Mouse (Mus musculus): ENCODE measurements at regions not wholly inside any gene's neighbourhood (a gene's known extent, or its start where the extent isn't known, plus 50 kb on each side); places are given as distances from the start of the nearest gene placed in this dataset.
"Not testable (repeated sequence)": the region's sequence is repeated elsewhere in the genome, so short reads cannot be mapped to it uniquely, and the experiment has no call there.

DNA sequence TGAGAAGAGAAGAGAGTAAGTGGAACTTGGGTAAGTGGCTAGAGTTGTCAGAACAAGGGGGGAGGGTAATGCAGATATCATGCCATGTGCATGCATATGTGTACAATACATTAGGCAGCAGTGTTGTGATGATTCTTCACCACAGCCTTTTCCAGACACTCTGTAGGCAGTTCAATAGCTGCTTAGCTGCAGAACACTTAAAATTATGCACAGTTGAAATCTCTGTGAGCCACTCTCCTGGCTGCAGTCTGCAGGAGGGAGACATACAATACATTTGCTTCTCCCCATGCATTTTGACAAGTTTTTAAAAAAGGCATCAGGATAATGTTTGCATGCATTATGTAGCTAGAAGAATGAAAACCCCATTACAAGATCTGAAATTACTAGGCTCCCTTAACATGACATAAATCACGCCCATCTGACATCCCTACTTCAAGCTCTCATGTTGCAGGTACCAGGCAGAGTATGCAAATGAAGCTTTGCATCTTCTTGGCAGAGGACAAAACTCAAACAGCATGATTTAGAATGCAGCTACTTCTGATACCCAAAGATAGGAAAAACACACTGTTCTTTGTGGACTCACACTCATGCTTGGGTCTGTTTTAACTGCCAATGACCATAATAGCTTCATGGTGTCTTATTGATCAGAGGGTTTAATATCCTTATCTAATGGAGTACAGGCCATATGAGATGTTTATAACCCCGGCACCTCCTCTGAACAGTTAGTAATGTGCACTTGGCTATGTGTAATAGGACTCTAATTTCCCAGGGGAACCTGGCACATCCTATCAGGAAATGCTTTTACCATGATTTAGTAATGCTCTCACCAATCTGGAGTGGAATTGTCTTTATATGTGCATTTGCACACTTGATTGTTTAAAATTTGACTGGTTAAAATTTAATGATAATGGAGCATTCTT, 640.9 kb upstream of the Marcks start:
- H3K4me3 ChIP-seq (ENCODE audit: low read length) = no peak overlapping the region
- no peaks in the 10 kb centered on the region for H3K9me3 ChIP-seq (replicated peaks; ENCODE audit: control insufficient read depth, low read length)
- no peak overlapping the region for H3K4me2 ChIP-seq (ENCODE audit: low read depth, low read length)
- WGBS = 78% methylated on average over 2 of the region's 2 CpGs
- no peaks in the 10 kb centered on the region for H3K27me3 ChIP-seq (ENCODE audit: control insufficient read depth, insufficient read depth, low read length)
- no peak for ATAC-seq (replicated peaks; ENCODE audit: extremely low read depth, insufficient read depth, low FRiP score)
- H3K27ac ChIP-seq (ENCODE audit: low read length) = no peak overlapping the region
- no peaks in the 10 kb centered on the region for H3K36me3 ChIP-seq (ENCODE audit: control insufficient read depth, insufficient read depth)
- H3K9ac ChIP-seq (ENCODE audit: low read length) = no peak overlapping the region
- no peaks in the 10 kb centered on the region for H3K4me1 ChIP-seq (ENCODE audit: control insufficient read depth, insufficient read depth, low read length)

DNA sequence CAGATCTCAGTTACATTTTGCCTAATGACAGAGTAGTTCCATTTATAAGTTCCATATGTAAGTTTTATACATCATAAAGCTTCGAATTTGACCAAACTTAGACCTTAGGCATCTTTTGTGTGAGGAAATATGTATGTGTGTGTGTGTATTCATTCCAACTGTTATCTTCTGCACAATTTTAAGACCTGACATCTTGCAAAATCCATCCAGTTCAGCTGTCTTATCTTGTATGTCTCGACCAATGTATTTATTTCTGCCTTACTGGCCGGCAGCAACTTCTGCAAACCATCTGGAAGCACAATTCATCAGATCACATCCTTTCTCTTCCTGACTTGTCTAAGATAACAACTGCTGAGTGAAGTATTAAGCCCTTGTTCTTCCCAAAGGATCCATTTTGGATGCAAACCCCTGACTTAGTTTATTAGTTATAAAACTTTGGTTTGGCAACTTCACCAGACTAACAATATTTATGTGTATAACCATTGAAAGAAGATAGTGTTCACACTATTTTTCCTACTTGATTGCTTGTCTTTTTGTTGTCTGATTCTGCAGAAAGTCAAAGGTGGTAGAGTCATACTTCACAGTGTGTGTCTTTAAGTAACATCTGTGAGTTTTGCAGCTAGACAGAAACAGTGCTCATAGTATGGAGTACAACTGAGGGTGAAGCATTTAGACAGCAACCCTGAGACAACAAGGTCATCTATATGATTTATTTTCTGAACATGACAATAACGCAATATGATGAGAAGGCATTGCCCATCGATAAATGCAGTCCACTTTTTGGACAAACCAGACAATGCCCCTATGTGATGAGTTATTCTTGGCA, 622.0 kb upstream of the Marcks start:
- H3K4me1 ChIP-seq (ENCODE audit: control insufficient read depth, insufficient read depth, low read length) = no peaks in the 10 kb centered on the region
- no peaks in the 10 kb centered on the region for H3K9me3 ChIP-seq (replicated peaks; ENCODE audit: control insufficient read depth, low read length)
- 54% methylated on average over 5 of the region's 5 CpGs for WGBS
- H3K4me2 ChIP-seq (ENCODE audit: low read depth, low read length) = no peak overlapping the region
- H3K36me3 ChIP-seq (ENCODE audit: control insufficient read depth, insufficient read depth) = no peaks in the 10 kb centered on the region
- H3K27ac ChIP-seq (ENCODE audit: low read length) = no peak overlapping the region
- no peaks in the 10 kb centered on the region for H3K27me3 ChIP-seq (ENCODE audit: control insufficient read depth, insufficient read depth, low read length)
- H3K4me3 ChIP-seq (ENCODE audit: low read length) = no peak overlapping the region
- ATAC-seq (replicated peaks; ENCODE audit: extremely low read depth, insufficient read depth, low FRiP score) = no peak
- H3K9ac ChIP-seq (ENCODE audit: low read length) = no peak overlapping the region

DNA sequence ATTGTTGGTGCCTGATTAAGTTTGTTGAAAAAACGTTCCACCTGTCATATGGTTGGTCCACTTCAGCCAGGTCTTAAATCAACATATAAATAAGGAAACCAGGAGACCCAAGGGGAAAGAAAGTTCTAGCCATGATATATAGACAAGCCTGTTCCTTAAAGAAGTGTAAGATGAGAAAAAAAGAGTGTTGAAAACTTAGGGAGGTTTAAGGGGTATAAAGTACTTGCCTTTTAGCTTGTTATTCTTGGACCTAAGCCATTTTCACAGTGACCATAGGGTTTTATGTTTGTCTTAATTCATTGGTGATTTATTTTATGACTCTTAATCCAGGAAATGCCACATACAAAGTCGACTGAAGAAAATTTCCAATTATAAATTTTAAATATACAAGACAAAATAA, 602.9 kb upstream of the Marcks start:
- H3K4me2 ChIP-seq (ENCODE audit: low read depth, low read length) = no peak overlapping the region
- 28% methylated on average over 2 of the region's 2 CpGs for WGBS
- no peaks in the 10 kb centered on the region for H3K36me3 ChIP-seq (ENCODE audit: control insufficient read depth, insufficient read depth)
- H3K9ac ChIP-seq (ENCODE audit: low read length) = no peak overlapping the region
- H3K9me3 ChIP-seq (replicated peaks; ENCODE audit: control insufficient read depth, low read length) = no peaks in the 10 kb centered on the region
- no peak overlapping the region for H3K4me3 ChIP-seq (ENCODE audit: low read length)
- H3K27me3 ChIP-seq (ENCODE audit: control insufficient read depth, insufficient read depth, low read length) = no peaks in the 10 kb centered on the region
- H3K27ac ChIP-seq (ENCODE audit: low read length) = no peak overlapping the region
- no peak for ATAC-seq (replicated peaks; ENCODE audit: extremely low read depth, insufficient read depth, low FRiP score)
- no peaks in the 10 kb centered on the region for H3K4me1 ChIP-seq (ENCODE audit: control insufficient read depth, insufficient read depth, low read length)

DNA sequence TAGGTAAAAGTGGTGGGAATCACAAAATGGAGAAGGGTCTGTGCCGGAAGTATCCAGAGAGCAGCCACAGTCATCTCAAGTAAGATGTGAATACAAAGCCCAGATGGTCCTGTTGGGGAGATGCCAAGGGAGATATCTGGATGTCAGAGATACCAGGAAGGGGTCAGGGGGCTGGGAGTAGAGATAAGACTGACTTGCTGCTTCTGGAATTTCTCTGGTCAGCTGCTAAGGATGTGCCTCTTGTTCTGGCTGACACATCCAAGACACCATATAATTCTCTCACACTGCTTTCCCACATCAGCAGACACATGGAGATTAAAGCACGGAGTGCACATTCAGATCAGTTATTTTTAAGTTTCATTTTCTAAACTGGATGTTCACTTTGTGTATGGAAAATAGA, 600.3 kb upstream of the Marcks start:
- H3K4me2 ChIP-seq (ENCODE audit: low read depth, low read length) = no peak overlapping the region
- H3K4me3 ChIP-seq (ENCODE audit: low read length) = no peak overlapping the region
- H3K36me3 ChIP-seq (ENCODE audit: control insufficient read depth, insufficient read depth) = no peaks in the 10 kb centered on the region
- WGBS = 26% methylated on average over 2 of the region's 2 CpGs
- H3K27ac ChIP-seq (ENCODE audit: low read length) = no peak overlapping the region
- no peaks in the 10 kb centered on the region for H3K9me3 ChIP-seq (replicated peaks; ENCODE audit: control insufficient read depth, low read length)
- no peaks in the 10 kb centered on the region for H3K4me1 ChIP-seq (ENCODE audit: control insufficient read depth, insufficient read depth, low read length)
- peak; percentile 55; the same call in 1 of the 2 replicates for ATAC-seq (replicated peaks; ENCODE audit: extremely low read depth, insufficient read depth, low FRiP score)
- H3K27me3 ChIP-seq (ENCODE audit: control insufficient read depth, insufficient read depth, low read length) = no peaks in the 10 kb centered on the region
- H3K9ac ChIP-seq (ENCODE audit: low read length) = no peak overlapping the region

DNA sequence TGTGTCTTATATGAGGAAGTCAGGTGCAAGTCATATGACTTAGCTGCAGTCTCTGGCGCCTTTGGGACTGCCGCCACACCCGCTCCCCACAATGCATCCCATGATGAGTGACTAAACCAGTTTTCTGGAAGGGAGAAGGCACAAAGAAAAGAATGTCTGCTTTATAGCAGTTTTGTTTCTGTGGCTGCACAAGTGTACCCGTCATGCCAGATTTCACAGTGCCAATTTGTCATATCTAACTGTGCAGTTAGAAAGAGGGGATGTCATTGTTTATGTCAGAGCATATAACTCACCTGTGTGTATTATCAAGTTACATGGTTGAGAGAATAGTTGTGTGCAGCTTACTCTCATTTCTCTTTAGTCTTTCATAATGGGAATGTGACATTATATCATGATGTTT, 586.9 kb upstream of the Marcks start:
- no peaks in the 10 kb centered on the region for H3K27me3 ChIP-seq (ENCODE audit: control insufficient read depth, insufficient read depth, low read length)
- H3K4me2 ChIP-seq (ENCODE audit: low read depth, low read length) = no peak overlapping the region
- ATAC-seq (replicated peaks; ENCODE audit: extremely low read depth, insufficient read depth, low FRiP score) = no peak
- H3K36me3 ChIP-seq (ENCODE audit: control insufficient read depth, insufficient read depth) = no peaks in the 10 kb centered on the region
- H3K9me3 ChIP-seq (replicated peaks; ENCODE audit: control insufficient read depth, low read length) = no peaks in the 10 kb centered on the region
- H3K9ac ChIP-seq (ENCODE audit: low read length) = no peak overlapping the region
- no peak overlapping the region for H3K27ac ChIP-seq (ENCODE audit: low read length)
- WGBS = 72% methylated on average over 4 of the region's 4 CpGs
- H3K4me1 ChIP-seq (ENCODE audit: control insufficient read depth, insufficient read depth, low read length) = no peaks in the 10 kb centered on the region
- no peak overlapping the region for H3K4me3 ChIP-seq (ENCODE audit: low read length)

DNA sequence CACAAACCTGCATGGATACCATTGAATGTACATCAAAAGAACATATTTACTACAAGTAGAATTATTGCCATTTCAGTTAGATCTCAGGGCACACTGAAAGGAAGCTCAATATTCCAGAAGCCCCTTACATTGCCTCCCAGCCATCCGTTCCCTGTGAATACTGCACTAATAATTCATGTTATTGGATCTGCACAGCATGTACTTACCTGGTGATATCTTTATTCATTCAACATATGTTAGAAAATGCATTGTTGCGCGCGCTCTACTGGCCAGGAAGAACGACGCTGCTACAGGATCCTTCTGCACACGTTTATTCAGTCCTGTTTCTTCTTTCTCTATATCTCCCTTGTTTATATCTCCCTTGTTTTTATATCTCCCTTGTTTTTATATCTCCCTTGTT, 586.3 kb upstream of the Marcks start:
- 79% methylated on average over 7 of the region's 7 CpGs for WGBS
- not testable (repeated sequence) for H3K9me3 ChIP-seq (replicated peaks; ENCODE audit: control insufficient read depth, low read length); H3K36me3 ChIP-seq (ENCODE audit: control insufficient read depth, insufficient read depth); H3K4me1 ChIP-seq (ENCODE audit: control insufficient read depth, insufficient read depth, low read length); H3K27ac ChIP-seq (ENCODE audit: low read length); ATAC-seq (replicated peaks; ENCODE audit: extremely low read depth, insufficient read depth, low FRiP score); H3K4me2 ChIP-seq (ENCODE audit: low read depth, low read length); H3K4me3 ChIP-seq (ENCODE audit: low read length); H3K27me3 ChIP-seq (ENCODE audit: control insufficient read depth, insufficient read depth, low read length); H3K9ac ChIP-seq (ENCODE audit: low read length)

DNA sequence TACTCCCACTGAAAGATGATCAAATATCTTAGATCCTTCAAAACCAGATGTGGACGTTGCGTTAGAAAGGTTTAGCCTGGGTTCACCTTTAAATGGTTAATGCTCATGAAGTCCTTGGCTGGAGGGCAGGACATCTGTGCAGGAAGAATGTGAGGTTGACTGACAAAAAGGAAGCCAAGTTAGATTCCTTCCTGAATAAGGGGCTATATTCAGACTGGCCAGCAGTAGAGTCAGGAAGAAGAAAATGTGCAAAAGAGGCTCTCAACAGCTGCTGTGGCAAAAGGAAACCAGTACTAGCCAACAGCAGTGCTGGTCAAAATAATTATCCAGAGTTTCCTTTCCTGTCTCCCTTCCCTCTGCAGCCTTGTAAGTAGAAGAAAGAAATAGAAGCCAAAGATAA, 582.0 kb upstream of the Marcks start:
- Histone ChIP-seq H3K36me3 (ENCODE audit: control insufficient read depth, insufficient read depth) (no peaks in the 10 kb centered on the region), H3K9me3 (replicated peaks; ENCODE audit: control insufficient read depth, low read length) (no peaks in the 10 kb centered on the region), H3K27me3 (ENCODE audit: control insufficient read depth, insufficient read depth, low read length) (no peaks in the 10 kb centered on the region), H3K4me1 (ENCODE audit: control insufficient read depth, insufficient read depth, low read length) (no peaks in the 10 kb centered on the region), H3K27ac (ENCODE audit: low read length) (no peak overlapping the region; the same call in 1 of the 2 replicates), H3K4me2 (ENCODE audit: low read depth, low read length) (no peak overlapping the region), H3K9ac (ENCODE audit: low read length) (no peak overlapping the region), H3K4me3 (ENCODE audit: low read length) (no peak overlapping the region)
- ATAC-seq (replicated peaks; ENCODE audit: extremely low read depth, insufficient read depth, low FRiP score) = no peak
- WGBS = 80% methylated on average over 2 of the region's 2 CpGs

DNA sequence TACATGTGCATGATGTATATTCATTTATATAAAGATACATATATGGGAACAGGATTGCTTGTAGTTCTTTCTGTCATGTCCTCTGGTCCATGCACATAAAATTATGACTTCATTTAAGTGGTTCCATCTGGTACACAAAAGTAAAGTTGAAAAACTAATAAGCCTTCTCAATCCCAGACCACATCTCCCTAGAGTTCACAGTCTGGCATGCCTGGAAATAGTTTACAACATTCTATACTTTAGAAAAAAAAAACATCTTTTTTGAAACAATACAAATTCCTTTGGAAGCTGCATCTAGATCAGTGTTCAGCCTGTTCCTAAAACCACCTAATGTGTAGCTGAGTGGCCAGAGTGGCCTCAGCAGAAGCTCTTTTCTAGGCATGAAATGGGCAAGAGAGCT, 578.2 kb upstream of the Marcks start:
- no peak overlapping the region for H3K4me2 ChIP-seq (ENCODE audit: low read depth, low read length)
- H3K4me1 ChIP-seq (ENCODE audit: control insufficient read depth, insufficient read depth, low read length) = no peaks in the 10 kb centered on the region
- no peaks in the 10 kb centered on the region for H3K27me3 ChIP-seq (ENCODE audit: control insufficient read depth, insufficient read depth, low read length)
- no peaks in the 10 kb centered on the region for H3K9me3 ChIP-seq (replicated peaks; ENCODE audit: control insufficient read depth, low read length)
- H3K36me3 ChIP-seq (ENCODE audit: control insufficient read depth, insufficient read depth) = no peaks in the 10 kb centered on the region
- no peak for ATAC-seq (replicated peaks; ENCODE audit: extremely low read depth, insufficient read depth, low FRiP score)
- no peak overlapping the region for H3K9ac ChIP-seq (ENCODE audit: low read length)
- H3K4me3 ChIP-seq (ENCODE audit: low read length) = no peak overlapping the region
- no peak overlapping the region for H3K27ac ChIP-seq (ENCODE audit: low read length)

DNA sequence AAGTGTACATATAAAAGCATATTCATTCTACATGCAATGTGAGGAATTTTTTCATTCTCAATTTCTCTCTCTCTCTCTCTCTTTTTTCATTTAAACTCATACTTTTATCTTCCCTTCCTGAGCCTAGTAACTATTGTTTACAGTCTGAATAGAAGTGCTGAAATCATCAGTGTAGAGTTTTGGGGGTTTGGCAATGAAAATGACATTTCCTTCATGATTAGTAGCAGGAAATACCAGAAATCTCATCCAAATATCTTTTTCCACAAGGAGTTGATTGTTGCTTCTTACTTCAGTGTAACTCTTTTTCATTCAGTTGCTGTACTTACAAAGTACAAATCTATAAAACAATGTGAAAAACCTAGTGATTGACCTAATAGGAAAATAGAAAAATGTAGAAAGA, 572.7 kb upstream of the Marcks start:
- Histone ChIP-seq H3K36me3 (ENCODE audit: control insufficient read depth, insufficient read depth) (no peaks in the 10 kb centered on the region), H3K27me3 (ENCODE audit: control insufficient read depth, insufficient read depth, low read length) (no peaks in the 10 kb centered on the region), H3K9ac (ENCODE audit: low read length) (no peak overlapping the region), H3K4me1 (ENCODE audit: control insufficient read depth, insufficient read depth, low read length) (no peaks in the 10 kb centered on the region), H3K9me3 (replicated peaks; ENCODE audit: control insufficient read depth, low read length) (no peaks in the 10 kb centered on the region), H3K27ac (ENCODE audit: low read length) (no peak overlapping the region), H3K4me3 (ENCODE audit: low read length) (no peak overlapping the region), H3K4me2 (ENCODE audit: low read depth, low read length) (no peak overlapping the region)
- ATAC-seq (replicated peaks; ENCODE audit: extremely low read depth, insufficient read depth, low FRiP score) = no peak

Measured in heart, embryonic 16.5 days (tissue).